Mouse (Mus musculus): ENCODE measurements around the gene Abtb2. TPM values are rescaled to one million over a fixed set of nuclear protein-coding genes. Genes with fewer than 3 reads are reported as not detected.

Abtb2 gene
- total and polyA plus RNA-seq, 3 experiments, result 23.0 to 28.7 (median 24.7) TPM

GRCm38 (mm10) chr2:103592591-103592929, 26.4 kb downstream of the Abtb2 start:
- WGBS, result 56% methylated on average over 3 of the region's 3 CpGs
- TF ChIP-seq CTCF (IDR thresholded peaks at IDR 0.05) (no peak), EP300 (IDR thresholded peaks at IDR 0.05; ENCODE audit: insufficient read depth, low read depth, low read length) (no peak), POLR2A (IDR thresholded peaks at IDR 0.05; ENCODE audit: insufficient read depth, low read depth, low read length) (no peak)
- no peak overlapping the region for H3K9ac ChIP-seq (ENCODE audit: low read depth, low read length)
- H3K4me3 ChIP-seq, result no peak overlapping the region
- H3K36me3 ChIP-seq (ENCODE audit: control insufficient read depth, insufficient read depth, low read length), result peaks cover 3% of the 10 kb centered on the region
- H3K27me3 ChIP-seq (ENCODE audit: control insufficient read depth, insufficient read depth, low read length), result no peaks in the 10 kb centered on the region
- no peak for DNase-seq
- intact Hi-C loops (cut with DNase I), result no loop called here
- H3K4me1 ChIP-seq (ENCODE audit: control insufficient read depth, insufficient read depth, low read length), result peaks cover 10% of the 10 kb centered on the region
- peak overlapping the region; percentile 48 for H3K27ac ChIP-seq
- no peaks in the 10 kb centered on the region for H3K79me2 ChIP-seq (replicated peaks; ENCODE audit: control insufficient read depth, insufficient read depth, low read length)

- H3K27me3 ChIP-seq (ENCODE audit: control insufficient read depth, insufficient read depth, low read length), result no peaks in the 10 kb centered on the region
- no peak for DNase-seq
- H3K9ac ChIP-seq (ENCODE audit: low read depth, low read length), result no peak overlapping the region
- intact Hi-C loops (cut with DNase I), result no loop called here
- peaks cover 8% of the 10 kb centered on the region for H3K4me1 ChIP-seq (ENCODE audit: control insufficient read depth, insufficient read depth, low read length)
- no peak overlapping the region for H3K27ac ChIP-seq
- H3K79me2 ChIP-seq (replicated peaks; ENCODE audit: control insufficient read depth, insufficient read depth, low read length), result no peaks in the 10 kb centered on the region
- H3K36me3 ChIP-seq (ENCODE audit: control insufficient read depth, insufficient read depth, low read length), result peaks cover 3% of the 10 kb centered on the region
- no peak overlapping the region for H3K4me3 ChIP-seq
- 81% methylated on average over 6 of the region's 6 CpGs for WGBS
- TF ChIP-seq POLR2A (IDR thresholded peaks at IDR 0.05; ENCODE audit: insufficient read depth, low read depth, low read length) (no peak), CTCF (IDR thresholded peaks at IDR 0.05) (no peak), EP300 (IDR thresholded peaks at IDR 0.05; ENCODE audit: insufficient read depth, low read depth, low read length) (no peak)
Observed at GRCm38 (mm10) chr2:103594592-103595011, 28.5 kb downstream of the Abtb2 start.

- Histone ChIP-seq H3K4me3 (no peak overlapping the region), H3K27me3 (ENCODE audit: control insufficient read depth, insufficient read depth, low read length) (no peaks in the 10 kb centered on the region), H3K9ac (ENCODE audit: low read depth, low read length) (no peak overlapping the region), H3K4me1 (ENCODE audit: control insufficient read depth, insufficient read depth, low read length) (peaks cover 8% of the 10 kb centered on the region), H3K36me3 (ENCODE audit: control insufficient read depth, insufficient read depth, low read length) (peaks cover 3% of the 10 kb centered on the region), H3K79me2 (replicated peaks; ENCODE audit: control insufficient read depth, insufficient read depth, low read length) (no peaks in the 10 kb centered on the region), H3K27ac (no peak overlapping the region)
- TF ChIP-seq CTCF (IDR thresholded peaks at IDR 0.05), result no peak
- no peak for TF ChIP-seq POLR2A (IDR thresholded peaks at IDR 0.05; ENCODE audit: insufficient read depth, low read depth, low read length)
- TF ChIP-seq EP300 (IDR thresholded peaks at IDR 0.05; ENCODE audit: insufficient read depth, low read depth, low read length), result no peak
- intact Hi-C loops (cut with DNase I), result no loop called here
- no peak for DNase-seq
- 76% methylated on average over 5 of the region's 5 CpGs for WGBS
Observed at GRCm38 (mm10) chr2:103595028-103595651, 29.0 kb downstream of the Abtb2 start.

- H3K36me3 ChIP-seq (ENCODE audit: control insufficient read depth, insufficient read depth, low read length), result no peaks in the 10 kb centered on the region; the same call in 1 of the 2 replicates
- 91% methylated on average over 1 of the region's 1 CpGs for WGBS
- H3K27me3 ChIP-seq (ENCODE audit: control insufficient read depth, insufficient read depth, low read length), result no peaks in the 10 kb centered on the region
- H3K79me2 ChIP-seq (replicated peaks; ENCODE audit: control insufficient read depth, insufficient read depth, low read length), result no peaks in the 10 kb centered on the region; the same call in 1 of the 2 replicates
- H3K27ac ChIP-seq, result no peak overlapping the region
- peaks cover 6% of the 10 kb centered on the region; the same call in 1 of the 2 replicates for H3K4me1 ChIP-seq (ENCODE audit: control insufficient read depth, insufficient read depth, low read length)
- no peak for TF ChIP-seq EP300 (IDR thresholded peaks at IDR 0.05; ENCODE audit: insufficient read depth, low read depth, low read length)
- H3K4me3 ChIP-seq, result no peak overlapping the region
- DNase-seq, result no peak
- intact Hi-C loops (cut with DNase I), result no loop called here
- no peak overlapping the region for H3K9ac ChIP-seq (ENCODE audit: low read depth, low read length)
Observed at GRCm38 (mm10) chr2:103599296-103599695, 33.2 kb downstream of the Abtb2 start.

- Histone ChIP-seq H3K4me3 (no peak overlapping the region), H3K9ac (ENCODE audit: low read depth, low read length) (no peak overlapping the region), H3K79me2 (replicated peaks; ENCODE audit: control insufficient read depth, insufficient read depth, low read length) (no peaks in the 10 kb centered on the region; the same call in 1 of the 2 replicates), H3K27ac (no peak overlapping the region), H3K4me1 (ENCODE audit: control insufficient read depth, insufficient read depth, low read length) (peaks cover 8% of the 10 kb centered on the region; the same call in 1 of the 2 replicates), H3K27me3 (ENCODE audit: control insufficient read depth, insufficient read depth, low read length) (no peaks in the 10 kb centered on the region), H3K36me3 (ENCODE audit: control insufficient read depth, insufficient read depth, low read length) (no peaks in the 10 kb centered on the region; the same call in 1 of the 2 replicates)
- 49% methylated on average over 8 of the region's 8 CpGs for WGBS
- peak; percentile 47 to 68 for DNase-seq
- TF ChIP-seq EP300 (IDR thresholded peaks at IDR 0.05; ENCODE audit: insufficient read depth, low read depth, low read length) (0 out of 2 replicates have a peak, but pooled peaks have one; percentile 51), CTCF (IDR thresholded peaks at IDR 0.05) (no peak), POLR2A (IDR thresholded peaks at IDR 0.05; ENCODE audit: insufficient read depth, low read depth, low read length) (no peak)
- intact Hi-C loops (cut with DNase I), result loop anchor here (5.0 kb wide), 1 partner anchor 33 kb away; the partner anchor contains the start of gene Abtb2
Observed at GRCm38 (mm10) chr2:103600165-103600891, 34.2 kb downstream of the Abtb2 start.

- Histone ChIP-seq H3K36me3 (ENCODE audit: control insufficient read depth, insufficient read depth, low read length) (no peaks in the 10 kb centered on the region; the same call in 1 of the 2 replicates), H3K27me3 (ENCODE audit: control insufficient read depth, insufficient read depth, low read length) (no peaks in the 10 kb centered on the region), H3K4me3 (no peak overlapping the region), H3K4me1 (ENCODE audit: control insufficient read depth, insufficient read depth, low read length) (peaks cover 8% of the 10 kb centered on the region; the same call in 1 of the 2 replicates), H3K79me2 (replicated peaks; ENCODE audit: control insufficient read depth, insufficient read depth, low read length) (no peaks in the 10 kb centered on the region; the same call in 1 of the 2 replicates), H3K9ac (ENCODE audit: low read depth, low read length) (no peak overlapping the region), H3K27ac (no peak overlapping the region)
- TF ChIP-seq CTCF (IDR thresholded peaks at IDR 0.05) (no peak), EP300 (IDR thresholded peaks at IDR 0.05; ENCODE audit: insufficient read depth, low read depth, low read length) (no peak), POLR2A (IDR thresholded peaks at IDR 0.05; ENCODE audit: insufficient read depth, low read depth, low read length) (no peak)
- DNase-seq, result no peak
- intact Hi-C loops (cut with DNase I), result loop anchor here (5.0 kb wide), 1 partner anchor 34 kb away; the partner anchor contains the start of gene Abtb2
- 52% methylated on average over 1 of the region's 1 CpGs for WGBS
Observed at GRCm38 (mm10) chr2:103601126-103601525, 35.0 kb downstream of the Abtb2 start.
